Mouse (Mus musculus) heart, postnatal 36 days (tissue): ENCODE measurements around the gene 1700067K01Rik. TPM values are rescaled to one million over a fixed set of nuclear protein-coding genes. Genes with fewer than 3 reads are reported as not detected.

Experiments
- DNase-seq, 2 experiments: peaks; one replicate each; pipeline ENCODE4 v3.0.0; 2021 to 2022
- intact Hi-C: fragments of 180-260 bp; cut with DNase I; formaldehyde crosslinking; loops from one replicate; pipeline ENCODE4 v1.15.1; 2025
- total RNA-seq, 2 experiments: library from RNA; stranded (reverse); gene quantifications; 2 replicates each; pipeline ENCODE4 v1.2.3; 2021

Gene 1700067K01Rik
- total RNA-seq: not detected

DNA sequence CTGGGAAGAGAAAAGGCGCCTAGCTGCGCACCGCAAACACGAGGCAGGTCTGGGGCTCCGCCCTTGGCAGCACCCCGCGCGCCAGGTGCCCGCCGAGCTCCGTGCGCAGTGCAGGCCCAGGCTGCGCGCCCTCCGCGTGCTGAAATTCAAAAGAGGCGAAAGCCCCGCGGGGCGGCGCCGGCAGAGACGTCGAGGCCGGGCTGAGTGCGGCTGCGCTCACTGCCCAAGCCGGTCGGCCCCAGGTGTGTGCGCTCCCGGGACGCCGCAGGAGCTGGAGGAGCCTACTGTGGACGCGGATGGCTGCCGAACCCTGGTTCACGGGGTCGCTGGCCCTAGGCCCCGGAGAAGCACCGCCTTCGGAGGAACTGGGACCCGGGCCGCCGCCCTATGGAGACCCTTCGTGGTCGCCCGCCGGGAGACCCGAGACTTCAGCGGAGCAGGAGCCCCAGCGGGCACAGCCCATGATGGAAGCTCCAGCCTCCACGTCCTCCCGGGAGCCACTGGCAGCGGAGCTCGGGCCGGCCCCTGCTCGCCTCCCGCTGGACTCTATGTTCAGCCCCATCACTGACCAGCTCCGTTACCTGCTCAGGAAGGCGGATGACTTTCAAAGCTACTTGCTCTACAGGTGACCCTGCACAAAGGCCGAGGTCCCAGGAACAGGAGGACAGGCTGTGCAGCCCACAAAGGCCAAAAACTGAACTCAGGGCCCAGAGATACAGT, at the start of gene 1700067K01Rik:
Gene 1700067K01Rik, plus strand, starts transcription at position 222 of the 720 bp plus-strand sequence.
- intact Hi-C loops: no loop called here
- no peak for DNase-seq

DNA sequence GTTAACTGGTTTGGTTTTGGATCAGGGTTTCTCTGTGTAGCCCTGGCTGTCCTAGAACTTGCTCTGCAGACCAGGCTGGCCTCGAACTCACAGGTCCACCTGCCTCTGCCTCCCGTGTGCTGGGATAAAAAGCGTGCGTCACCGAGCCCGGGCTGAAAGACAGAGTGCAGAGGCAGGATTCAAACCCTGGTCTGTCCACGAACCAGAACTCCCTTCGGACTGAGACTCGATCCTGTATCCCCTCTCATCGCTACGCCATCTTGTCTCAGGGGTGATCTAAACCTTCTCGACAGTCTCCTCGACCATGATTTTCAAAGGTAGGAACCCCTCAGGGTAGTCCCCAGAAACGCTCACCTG, 46.6 kb upstream of the 1700067K01Rik start:
- intact Hi-C loops: loop anchor here (2.0 to 5.0 kb wide), 4 partner anchors 43 to 297 kb away; partner anchors contain the start of gene Samd1
- DNase-seq: no peak

DNA sequence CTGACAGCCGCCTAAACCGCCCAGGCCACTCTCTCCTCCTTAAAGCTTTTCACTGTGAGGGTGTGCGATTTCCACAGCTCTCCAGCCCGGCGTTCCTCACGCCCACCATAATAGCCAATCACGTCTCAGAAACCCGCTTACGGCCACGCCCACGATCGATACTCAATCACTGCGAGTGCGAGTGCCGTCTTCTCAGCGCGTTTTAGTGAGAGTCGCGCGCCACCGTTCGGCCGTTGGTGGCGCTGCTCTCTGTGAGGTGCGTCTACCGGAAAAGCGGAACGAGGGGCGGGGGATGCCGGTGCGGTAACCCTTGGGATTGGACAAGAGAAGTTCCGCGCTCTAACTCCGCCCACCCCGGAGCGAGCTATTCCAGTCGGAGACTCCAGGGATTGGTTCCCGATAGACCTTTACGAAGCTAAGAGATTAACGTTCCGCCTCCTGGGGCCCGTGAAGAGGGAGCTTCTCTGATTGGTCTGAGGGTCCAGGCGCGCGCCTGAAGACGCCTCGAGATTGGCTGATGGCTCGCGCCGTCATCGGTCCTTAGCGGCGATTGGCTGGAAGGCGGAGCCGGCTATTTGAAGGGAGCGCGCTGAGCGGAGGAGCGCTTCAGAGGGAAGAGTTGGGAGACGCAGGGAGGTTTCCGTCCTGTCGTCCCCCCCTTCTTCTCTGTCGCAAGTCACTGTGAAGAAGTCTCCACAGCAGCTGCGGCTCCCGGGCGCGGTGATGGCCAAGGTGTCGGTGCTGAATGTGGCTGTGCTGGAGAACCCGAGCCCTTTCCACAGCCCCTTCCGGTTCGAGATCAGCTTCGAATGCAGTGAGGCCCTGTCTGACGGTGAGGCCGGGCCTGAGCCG, 46.0 kb upstream of the 1700067K01Rik start, which contains the start of the genes Gm10644 and Asf1b:
Gene Gm10644, minus strand, starts transcription at position 100 of the 852 bp plus-strand sequence.
Gene Asf1b, plus strand, starts transcription at position 402 of the 852 bp plus-strand sequence.
- DNase-seq: peak; percentile 92 to 94
- intact Hi-C loops: loop anchor here (2.0 to 5.0 kb wide), 3 partner anchors 42 to 298 kb away; partner anchors contain the start of gene Samd1

DNA sequence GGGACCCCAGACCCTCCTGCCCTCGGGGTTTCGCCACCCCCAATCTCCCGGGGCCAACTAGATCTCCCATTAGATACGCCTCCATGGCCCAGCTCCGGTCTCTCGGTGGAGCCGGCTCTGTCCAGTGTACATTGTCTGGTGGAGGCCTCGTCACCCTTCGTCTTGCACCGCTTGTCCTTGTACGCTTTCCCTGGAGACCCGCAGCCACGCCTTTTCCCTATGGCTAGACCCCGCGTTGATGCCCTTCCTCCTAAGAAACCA, 45.4 kb upstream of the 1700067K01Rik start:
- DNase-seq: no peak
- intact Hi-C loops: loop anchor here (2.0 to 5.0 kb wide), 4 partner anchors 41 to 299 kb away; partner anchors contain the start of gene Samd1

DNA sequence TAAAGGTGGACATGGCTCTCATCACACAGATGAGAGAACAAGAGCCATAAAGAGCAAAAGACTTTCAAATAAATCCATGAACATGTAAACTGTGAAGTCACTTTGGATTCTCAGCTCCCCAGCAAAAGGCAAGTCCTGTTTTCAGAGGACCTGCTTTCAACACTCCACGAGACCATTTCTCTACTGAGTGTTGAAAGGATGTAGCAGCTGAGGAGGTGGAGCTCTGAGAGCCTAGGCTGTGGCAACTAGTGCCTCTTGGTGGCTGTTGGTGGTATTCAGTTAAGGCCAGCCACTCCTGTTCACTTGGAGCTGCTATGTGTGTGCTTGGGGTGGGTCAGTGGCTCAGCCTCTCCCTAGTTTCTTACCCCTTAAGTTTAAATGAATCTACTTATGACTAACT, 44.5 kb upstream of the 1700067K01Rik start:
- intact Hi-C loops: loop anchor here (2.0 to 5.0 kb wide), 3 partner anchors 41 to 299 kb away; partner anchors contain the start of gene Samd1
- DNase-seq: no peak

- intact Hi-C loops: no loop called here
- peak in 1 of 2 experiments; percentile 56 for DNase-seq
These were observed 37.1 kb upstream of the 1700067K01Rik start for GRCm38 (mm10) chr8:83964015-83964765.

DNA sequence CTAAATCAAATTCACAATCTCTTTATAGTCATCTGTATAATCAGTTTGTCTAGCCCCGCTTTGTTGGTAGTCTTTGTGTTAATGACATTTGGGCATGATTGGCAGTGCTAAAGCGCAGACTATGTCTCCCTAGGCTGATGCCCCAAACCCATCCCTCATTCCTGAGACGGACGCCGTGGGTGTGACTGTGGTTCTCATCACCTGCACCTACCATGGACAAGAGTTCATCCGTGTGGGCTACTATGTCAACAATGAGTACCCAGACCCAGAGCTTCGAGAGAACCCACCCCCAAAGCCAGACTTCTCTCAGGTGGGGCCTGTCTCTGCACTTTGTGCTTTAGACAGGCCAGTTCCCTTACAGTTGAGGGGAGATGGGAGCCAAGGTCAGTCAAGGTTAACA, 33.6 kb upstream of the 1700067K01Rik start:
- intact Hi-C loops: no loop called here
- no peak for DNase-seq

GRCm38 (mm10) chr8:83971121-83971520, 30.2 kb upstream of the 1700067K01Rik start:
- no peak for DNase-seq
- intact Hi-C loops: no loop called here

- DNase-seq: no peak
- intact Hi-C loops: no loop called here
These were observed 29.6 kb upstream of the 1700067K01Rik start for GRCm38 (mm10) chr8:83971661-83972060.

DNA sequence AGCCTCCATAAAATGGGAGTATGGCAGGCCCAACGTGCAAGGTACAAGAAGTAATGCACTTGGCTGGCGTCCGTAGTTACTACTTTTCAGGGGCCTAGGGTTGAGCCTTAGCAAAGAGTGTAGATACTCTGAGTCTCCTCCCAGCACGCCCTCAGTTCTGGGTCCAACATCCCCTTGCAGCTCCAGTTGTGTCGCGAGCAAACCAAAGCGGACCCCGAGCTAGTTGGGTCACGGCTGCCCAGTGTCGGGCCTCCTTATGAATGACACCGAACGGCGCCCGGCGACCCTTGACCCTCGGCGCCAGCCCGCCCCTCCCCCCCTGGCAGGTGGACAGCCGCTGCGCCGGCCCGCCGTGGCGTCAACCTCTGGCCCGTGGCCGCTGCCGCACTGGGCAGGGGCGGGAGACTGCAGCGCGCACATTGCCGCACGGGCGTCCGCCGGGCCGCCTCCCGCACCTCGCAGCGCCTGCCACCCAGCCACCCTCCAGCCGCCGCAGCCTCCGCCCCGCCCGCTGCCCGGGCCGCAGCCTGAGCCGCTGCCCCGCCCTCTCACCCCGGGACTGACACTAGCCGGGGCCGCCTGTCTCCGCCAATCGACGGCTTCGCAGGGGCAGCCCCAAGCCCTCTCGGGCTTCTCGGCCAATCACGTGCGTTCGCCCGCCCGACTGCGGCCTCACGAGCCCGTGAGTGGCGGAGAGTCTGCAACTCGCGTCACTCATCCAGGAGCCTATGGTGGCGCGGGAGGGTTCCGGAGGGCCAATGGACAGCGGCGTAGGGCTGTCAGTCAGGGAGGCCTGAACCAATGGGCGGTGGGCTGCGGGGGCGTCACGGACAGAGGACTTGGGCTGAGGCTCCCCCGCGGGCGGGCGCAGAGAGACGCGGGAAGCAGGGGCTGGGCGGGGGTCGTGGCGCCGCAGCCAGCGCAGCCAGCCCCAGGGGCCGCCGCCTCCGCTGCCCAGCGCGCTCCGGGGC, 28.9 kb upstream of the 1700067K01Rik start, which contains the start of gene Prkaca:
Gene Prkaca, plus strand, starts transcription at position 844 of the 971 bp plus-strand sequence.
- intact Hi-C loops: no loop called here
- DNase-seq: peak; percentile 95

- intact Hi-C loops: no loop called here
These were observed 27.9 kb upstream of the 1700067K01Rik start for GRCm38 (mm10) chr8:83973161-83974031.

DNA sequence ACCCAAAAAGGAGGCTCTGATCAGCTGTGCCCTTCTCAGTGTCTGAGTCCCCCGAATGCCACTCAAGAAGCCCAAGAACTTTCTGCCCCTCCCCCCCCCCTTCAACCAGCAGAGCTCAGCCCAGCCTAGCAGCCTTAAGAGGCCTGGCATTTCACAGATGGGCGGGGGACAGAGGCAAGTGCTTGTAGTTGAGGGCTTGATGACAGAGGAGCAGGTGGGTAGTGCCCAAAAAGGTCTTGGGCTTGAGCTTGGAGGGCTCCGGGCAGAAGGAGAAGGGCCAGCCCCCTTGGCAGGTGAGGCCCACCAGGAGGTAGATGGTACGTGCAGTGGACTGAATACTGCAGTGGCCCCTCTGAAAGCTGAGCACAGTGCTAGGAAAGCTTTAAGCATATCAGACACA, 26.8 kb upstream of the 1700067K01Rik start:
- intact Hi-C loops: no loop called here
- no peak for DNase-seq

More at GRCm38 (mm10) chr8:83973161-83974031, 27.9 kb upstream of the 1700067K01Rik start:
- no peak for DNase-seq

DNA sequence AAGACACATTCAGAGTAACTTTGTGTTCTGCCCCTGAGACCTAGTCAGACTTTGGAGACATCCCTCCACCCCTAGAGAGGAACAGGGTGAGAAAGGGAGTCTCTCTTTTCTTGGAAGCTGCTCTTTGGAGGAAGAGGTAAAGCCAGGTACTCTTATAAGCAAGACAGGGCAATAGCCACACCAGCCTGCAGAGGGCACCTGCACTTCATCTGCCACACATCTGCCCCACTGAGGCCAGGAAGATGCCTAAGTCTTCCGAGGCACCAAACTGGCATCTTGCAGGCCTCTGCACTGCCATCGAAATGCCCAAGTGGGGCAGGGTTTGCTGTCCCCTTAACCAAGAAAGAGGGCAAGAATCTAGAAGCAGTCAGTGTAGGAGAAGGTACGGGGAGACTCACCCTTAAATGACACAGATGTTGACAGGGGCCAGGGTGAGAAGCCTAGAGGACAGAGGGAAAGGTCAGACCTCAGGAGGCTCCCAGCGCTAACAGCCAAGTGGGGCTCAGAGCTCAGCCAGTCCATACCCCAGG, 25.1 kb upstream of the 1700067K01Rik start:
- no peak for DNase-seq
- intact Hi-C loops: no loop called here

- intact Hi-C loops: no loop called here
- DNase-seq: no peak
These were observed 24.4 kb upstream of the 1700067K01Rik start for GRCm38 (mm10) chr8:83976779-83977350.

- intact Hi-C loops: no loop called here
- peak; percentile 37 to 43 for DNase-seq
These were observed 23.7 kb upstream of the 1700067K01Rik start for GRCm38 (mm10) chr8:83977646-83978045.

DNA sequence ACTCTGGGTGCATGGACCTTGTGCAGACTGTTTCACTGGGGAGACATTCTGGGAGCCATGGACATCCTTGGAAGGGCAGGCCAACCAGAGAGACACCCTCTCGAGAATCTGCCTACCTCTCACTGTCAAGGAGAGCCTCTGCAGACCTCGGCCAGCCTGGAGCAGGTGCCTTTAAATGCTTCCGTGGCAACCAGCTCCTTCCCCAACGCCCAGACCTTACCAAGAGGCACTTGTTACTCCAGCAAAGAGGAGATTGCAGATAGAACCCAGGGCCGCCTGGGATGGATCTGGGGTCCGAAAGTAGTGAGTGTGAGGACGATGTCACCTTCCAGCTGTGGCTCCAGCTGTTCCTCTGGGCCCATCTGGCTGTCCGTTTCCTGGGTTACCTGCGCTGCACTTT, 23.1 kb upstream of the 1700067K01Rik start:
- intact Hi-C loops: no loop called here
- no peak for DNase-seq

- peak; percentile 41 to 49 for DNase-seq
- intact Hi-C loops: no loop called here
These were observed 21.1 kb upstream of the 1700067K01Rik start for GRCm38 (mm10) chr8:83980250-83980649.

GRCm38 (mm10) chr8:83980845-83981244, 20.5 kb upstream of the 1700067K01Rik start:
- peak; percentile 69 to 75 for DNase-seq
- intact Hi-C loops: no loop called here
